Mouse (Mus musculus) liver, embryonic 14.5 days (tissue): ENCODE data around the gene Kxd1.

Source experiments
- CTCF ChIP-seq: IDR thresholded peaks from 2 replicates; pipeline ENCODE4 v1.5.1; 2016; ENCODE audit warnings: antibody characterized with exemption, low read depth, control low read depth
- EP300 ChIP-seq: IDR thresholded peaks from 2 replicates; pipeline ENCODE4 v1.6.1; 2016; ENCODE audit warnings: antibody characterized with exemption, low read depth

- TF ChIP-seq CTCF: no peak
- no peak for TF ChIP-seq EP300
Measured at GRCm38 (mm10) chr8:70513441-70513840, 14.3 kb downstream of the Kxd1 start.
